Mouse (Mus musculus) forebrain, embryonic 16.5 days (tissue): ENCODE measurements around the gene Lpar1. TPM values are rescaled to one million over a fixed set of nuclear protein-coding genes. Genes with fewer than 3 reads are reported as not detected.

ENCODE experiments used
- ATAC-seq: fragments of 200-750 bp; cut with Nextera tagmentation; 2 replicates; pipeline ENCODE4 v1.8.0; 2017; ENCODE audit warnings: mild to moderate bottlenecking, moderate library complexity
- H3K27ac ChIP-seq: fragments of 300-500 bp; sonication (generic); 2 replicates; pipeline ENCODE4 v1.5.1; 2014; ENCODE audit warnings: low read length, control low read depth
- H3K27me3 ChIP-seq: fragments of 300-500 bp; sonication (generic); replicated peaks from 2 replicates; pipeline ENCODE4 v1.6.1; 2014; ENCODE audit warnings: low read length; ENCODE audit not compliant: control insufficient read depth, insufficient read depth
- H3K36me3 ChIP-seq: fragments of 300-500 bp; sonication (generic); 2 replicates; pipeline ENCODE4 v1.6.1; 2014; ENCODE audit not compliant: control insufficient read depth, insufficient read depth
- H3K4me1 ChIP-seq: fragments of 300-500 bp; sonication (generic); replicated peaks from 2 replicates; pipeline ENCODE4 v1.6.1; 2014; ENCODE audit warnings: low read length; ENCODE audit not compliant: control insufficient read depth, insufficient read depth
- H3K4me2 ChIP-seq: fragments of 300-500 bp; sonication (generic); 2 replicates; pipeline ENCODE4 v1.6.1; 2014; ENCODE audit warnings: mild to moderate bottlenecking, low read length, control low read depth
- H3K4me3 ChIP-seq: fragments of 300-500 bp; sonication (generic); replicated peaks from 2 replicates; pipeline ENCODE4 v1.5.1; 2014; ENCODE audit warnings: mild to moderate bottlenecking, low read length, control low read depth
- H3K9ac ChIP-seq: fragments of 300-500 bp; sonication (generic); replicated peaks from 2 replicates; pipeline ENCODE4 v1.6.1; 2014; ENCODE audit warnings: low read depth, low read length, control low read depth
- H3K9me3 ChIP-seq: fragments of 300-500 bp; sonication (generic); 2 replicates; pipeline ENCODE4 v1.6.1; 2016; ENCODE audit warnings: low read length; ENCODE audit not compliant: control insufficient read depth
- WGBS: fragments of 180-500 bp; shearing (Covaris S2); extraction: QIAGEN DNeasy Blood & Tissue Kit; methylation state at CpG from one replicate; pipeline ENCODE4 v1.1.7; 2014; 5-methylcytosine and 5-hydroxymethylcytosine counted together
- polyA plus RNA-seq: library from polyadenylated mRNA; unstranded; fragments of >200 nt; fragmentation: Nextera tagmentation; extraction: Ambion mirVana; gene quantifications from 2 replicates; pipeline ENCODE4 v1.2.1, GENCODE M21; 2015

The Lpar1 gene
- polyA plus RNA-seq, 1 experiment from 2014 or later, result 28.7 TPM

DNA sequence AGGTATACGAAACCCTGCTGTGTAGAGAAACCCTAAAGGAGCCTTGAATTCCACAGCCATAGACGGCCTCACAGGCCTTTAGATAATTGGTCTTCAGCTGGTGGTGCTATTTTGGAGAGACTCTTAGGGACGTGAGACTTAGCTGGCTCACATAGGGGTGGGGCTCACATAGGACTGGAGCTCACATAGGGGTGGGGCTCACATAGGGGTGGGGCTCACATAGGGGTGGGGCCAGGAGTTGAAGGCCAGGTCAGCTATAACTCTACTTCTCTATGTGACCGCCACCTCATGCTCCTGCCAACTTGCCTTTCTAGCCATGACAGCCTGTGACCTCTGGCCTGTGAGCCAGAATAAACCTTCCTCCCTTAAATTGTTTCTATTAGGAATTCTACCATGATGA lies 63.3 kb downstream of the Lpar1 start:
- Histone ChIP-seq H3K4me3 (no peak overlapping the region), H3K36me3 (no peaks in the 10 kb centered on the region), H3K9ac (no peak overlapping the region), H3K4me2 (no peak overlapping the region), H3K27me3 (no peaks in the 10 kb centered on the region), H3K27ac (no peak overlapping the region), H3K9me3 (no peaks in the 10 kb centered on the region), H3K4me1 (0 out of 2 replicates have a peak, but pooled peaks cover 2% of the 10 kb centered on the region)
- WGBS, result 94% methylated on average over 4 of the region's 4 CpGs
- no peak for ATAC-seq

DNA sequence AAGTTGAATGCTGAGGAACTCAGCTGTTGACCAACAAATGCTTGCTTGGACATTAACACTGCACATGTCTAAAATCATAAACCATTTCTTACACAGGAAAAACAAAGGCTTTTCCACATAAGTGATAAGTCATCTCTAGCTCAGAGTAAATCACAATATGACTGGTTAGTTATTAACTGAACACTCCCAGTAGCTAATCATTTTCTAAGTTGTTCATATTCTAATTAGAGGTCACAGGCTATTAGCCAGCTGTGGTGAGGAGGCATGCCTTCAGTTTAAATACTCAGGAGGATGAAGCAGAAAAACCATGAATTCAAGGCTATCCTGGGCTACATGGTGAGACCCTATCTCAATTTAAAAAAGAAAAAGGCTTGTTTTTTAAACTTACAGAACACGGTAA lies 75.1 kb downstream of the Lpar1 start:
- Histone ChIP-seq H3K9ac (no peak overlapping the region), H3K27me3 (no peaks in the 10 kb centered on the region), H3K36me3 (no peaks in the 10 kb centered on the region), H3K4me2 (no peak overlapping the region), H3K4me1 (no peaks in the 10 kb centered on the region), H3K27ac (no peak overlapping the region), H3K4me3 (no peak overlapping the region), H3K9me3 (no peaks in the 10 kb centered on the region)
- 94% methylated on average over 1 of the region's 1 CpGs for whole genome bisulfite sequencing
- ATAC-seq, result no peak

DNA sequence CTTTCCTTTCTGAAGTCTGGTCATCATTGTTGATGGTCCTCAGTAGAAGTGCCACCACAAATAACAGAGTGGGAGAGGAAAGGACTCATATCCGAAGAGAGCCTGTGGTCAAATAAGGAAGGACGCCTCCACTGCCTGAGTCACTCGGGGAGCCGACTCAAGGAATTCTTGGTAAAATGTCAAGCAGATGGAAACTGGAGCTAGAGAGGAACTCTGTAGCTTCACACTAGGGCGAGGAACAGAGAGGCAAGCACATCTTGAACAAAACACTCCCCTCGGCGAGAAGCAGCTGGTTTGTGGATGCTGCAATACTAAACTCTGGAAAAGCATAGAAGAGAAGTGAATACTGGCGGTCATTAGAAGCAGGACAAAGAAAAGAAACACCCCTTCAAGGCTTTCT lies 76.0 kb downstream of the Lpar1 start:
- H3K4me1 ChIP-seq, result no peaks in the 10 kb centered on the region
- 93% methylated on average over 8 of the region's 8 CpGs for WGBS

GRCm38 (mm10) chr4:58471203-58471910 lies 82.3 kb downstream of the Lpar1 start:
- Histone ChIP-seq H3K27me3 (no peaks in the 10 kb centered on the region), H3K9me3 (no peaks in the 10 kb centered on the region), H3K9ac (no peak overlapping the region), H3K27ac (no peak overlapping the region), H3K36me3 (no peaks in the 10 kb centered on the region), H3K4me1 (peaks cover 4% of the 10 kb centered on the region), H3K4me3 (no peak overlapping the region), H3K4me2 (no peak overlapping the region)
- peak; percentile 26; the same call in 1 of the 2 replicates for ATAC-seq
- WGBS, result 26% methylated on average over 4 of the region's 4 CpGs

More for the DNA sequence above, 76.0 kb downstream of the Lpar1 start:
- no peak overlapping the region for H3K9ac ChIP-seq
- H3K27me3 ChIP-seq, result no peaks in the 10 kb centered on the region
- H3K9me3 ChIP-seq, result no peaks in the 10 kb centered on the region
- H3K4me3 ChIP-seq, result no peak overlapping the region
- H3K4me2 ChIP-seq, result no peak overlapping the region
- ATAC-seq, result no peak
- no peaks in the 10 kb centered on the region for H3K36me3 ChIP-seq
- no peak overlapping the region for H3K27ac ChIP-seq

DNA sequence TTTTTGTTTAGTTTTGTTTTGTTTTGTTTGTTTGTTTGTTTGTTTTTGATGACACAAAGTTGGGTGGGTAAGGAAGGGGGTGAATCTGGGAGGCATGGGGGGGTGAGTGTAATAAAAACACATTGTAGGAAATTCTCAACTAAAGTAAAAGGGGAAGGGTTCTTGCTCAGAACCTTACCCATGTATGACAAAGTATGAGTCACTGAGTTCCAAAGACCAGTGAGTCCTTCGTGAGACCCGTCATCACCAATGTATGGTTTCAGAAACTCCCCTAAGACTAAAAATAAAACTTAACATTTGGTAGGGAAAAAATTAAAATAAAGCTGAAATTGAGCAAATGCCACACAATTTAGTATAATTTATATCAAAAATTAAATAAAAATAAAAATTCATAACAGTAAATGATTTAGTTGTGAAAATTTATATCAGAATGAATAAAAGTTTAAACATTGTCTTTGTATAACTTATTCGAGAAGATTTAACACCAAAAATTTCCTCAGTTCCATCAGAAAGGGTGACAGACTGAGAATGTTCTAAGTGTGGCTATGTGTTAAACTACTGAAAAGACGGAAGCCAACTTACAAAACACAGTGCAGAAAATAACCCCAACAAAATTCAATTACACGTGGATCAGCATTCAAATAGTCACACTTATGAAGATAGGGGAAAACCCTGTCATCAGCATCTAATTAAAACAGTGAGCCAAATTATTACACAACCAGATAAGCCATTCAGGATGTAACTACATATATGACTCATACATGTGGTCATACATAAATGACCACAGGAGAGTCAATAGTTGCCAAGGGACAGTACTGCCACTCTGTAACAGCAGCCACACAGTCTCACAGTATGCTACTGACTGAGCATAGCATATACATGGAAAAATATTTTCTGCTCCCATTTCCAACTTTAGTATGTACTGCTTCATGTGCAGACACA lies 83.8 kb downstream of the Lpar1 start:
- Histone ChIP-seq H3K4me1 (peaks cover 4% of the 10 kb centered on the region), H3K4me3 (no peak overlapping the region), H3K36me3 (no peaks in the 10 kb centered on the region), H3K27ac (no peak overlapping the region), H3K27me3 (no peaks in the 10 kb centered on the region), H3K4me2 (no peak overlapping the region), H3K9me3 (no peaks in the 10 kb centered on the region), H3K9ac (no peak overlapping the region)
- 80% methylated on average over 5 of the region's 5 CpGs for WGBS
- ATAC-seq, result no peak

GRCm38 (mm10) chr4:58469035-58469434 lies 84.7 kb downstream of the Lpar1 start:
- peak; percentile 54 for ATAC-seq
- 52% methylated on average over 7 of the region's 7 CpGs for WGBS
- Histone ChIP-seq H3K36me3 (no peaks in the 10 kb centered on the region), H3K4me1 (peaks cover 4% of the 10 kb centered on the region), H3K9me3 (no peaks in the 10 kb centered on the region), H3K4me3 (no peak overlapping the region), H3K27ac (no peak overlapping the region), H3K4me2 (no peak overlapping the region), H3K27me3 (no peaks in the 10 kb centered on the region), H3K9ac (no peak overlapping the region)

- Histone ChIP-seq H3K4me2 (no peak overlapping the region), H3K27me3 (no peaks in the 10 kb centered on the region), H3K4me1 (peaks cover 4% of the 10 kb centered on the region), H3K4me3 (no peak overlapping the region), H3K27ac (no peak overlapping the region), H3K36me3 (no peaks in the 10 kb centered on the region), H3K9ac (no peak overlapping the region), H3K9me3 (no peaks in the 10 kb centered on the region)
- 90% methylated on average over 5 of the region's 5 CpGs for WGBS
- no peak for ATAC-seq
Measured at GRCm38 (mm10) chr4:58465586-58465985, 88.1 kb downstream of the Lpar1 start.

DNA sequence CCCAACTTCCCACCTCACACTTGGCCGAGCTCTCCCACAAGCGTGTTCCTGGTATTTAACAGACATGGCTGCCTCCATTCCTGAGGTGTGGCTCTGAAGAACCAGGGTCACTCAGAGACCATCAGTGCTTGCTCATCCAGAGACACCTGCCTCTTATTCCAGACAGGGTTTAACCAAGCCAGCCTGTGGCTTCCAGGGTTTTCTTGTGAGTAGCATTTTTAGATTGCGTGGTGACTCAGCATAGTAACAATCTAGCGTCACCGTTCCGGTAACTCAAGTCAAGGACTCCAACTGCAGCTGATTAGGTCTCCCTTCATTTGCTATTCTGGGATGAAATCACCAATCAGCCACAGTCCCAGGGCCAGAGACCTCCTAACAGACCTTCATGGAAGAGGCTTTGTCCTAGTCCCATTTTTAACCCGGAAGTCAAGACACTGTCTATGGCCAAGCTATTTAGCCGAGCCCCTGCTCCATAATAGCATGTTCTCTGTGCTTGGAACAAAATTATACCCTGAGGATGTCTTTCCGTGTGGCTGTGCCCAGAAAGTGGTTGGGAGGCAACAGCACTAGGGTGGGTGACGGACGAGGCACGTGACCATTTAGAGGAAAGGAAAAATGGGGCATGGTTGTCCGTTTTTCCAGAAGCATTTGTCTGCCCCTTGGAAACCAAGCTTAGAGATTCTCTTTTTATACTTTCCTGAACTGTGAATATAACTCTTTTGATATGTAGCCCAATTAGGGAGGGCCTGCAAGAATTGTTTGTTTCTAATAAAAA lies 89.1 kb downstream of the Lpar1 start:
- 82% methylated on average over 13 of the region's 13 CpGs for WGBS
- H3K4me3 ChIP-seq, result no peak overlapping the region
- no peak overlapping the region for H3K4me2 ChIP-seq
- H3K27me3 ChIP-seq, result no peaks in the 10 kb centered on the region
- H3K9ac ChIP-seq, result no peak overlapping the region
- peaks cover 4% of the 10 kb centered on the region for H3K4me1 ChIP-seq
- no peaks in the 10 kb centered on the region for H3K36me3 ChIP-seq
- no peaks in the 10 kb centered on the region for H3K9me3 ChIP-seq
- no peak overlapping the region for H3K27ac ChIP-seq
- no peak for ATAC-seq

DNA sequence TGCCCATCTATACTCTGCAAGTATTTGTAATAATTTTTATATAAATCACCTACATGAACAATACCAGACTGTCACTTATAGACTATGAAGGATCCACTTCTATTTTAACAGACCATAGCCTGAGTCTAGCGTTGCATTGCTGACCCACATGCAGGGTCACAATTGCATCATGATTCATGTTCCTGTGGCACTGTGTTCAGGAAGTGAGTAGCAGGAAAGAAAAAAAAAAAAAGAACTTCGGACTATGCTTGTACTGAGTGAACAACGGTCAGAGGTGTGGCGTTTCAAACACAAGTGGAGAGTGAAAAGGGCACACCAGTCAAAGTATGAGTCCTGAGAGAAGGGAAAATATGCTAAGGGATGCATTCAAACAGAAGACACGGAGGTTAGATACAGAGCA lies 90.7 kb downstream of the Lpar1 start:
- Histone ChIP-seq H3K9ac (no peak overlapping the region), H3K4me1 (no peaks in the 10 kb centered on the region), H3K27me3 (no peaks in the 10 kb centered on the region), H3K4me3 (no peak overlapping the region), H3K9me3 (no peaks in the 10 kb centered on the region), H3K27ac (no peak overlapping the region), H3K4me2 (no peak overlapping the region), H3K36me3 (no peaks in the 10 kb centered on the region)
- no peak for ATAC-seq
- WGBS, result 89% methylated on average over 5 of the region's 5 CpGs
